Mouse (Mus musculus): ENCODE results near the gene Dmd.

GRCm38 (mm10) chrX:84878125-84878524 is 1929.5 kb downstream of the Dmd start:
- no peak for TF ChIP-seq CTCF (IDR thresholded peaks at IDR 0.05; ENCODE audit: borderline replicate concordance, extremely low read depth, insufficient read depth, insufficient read length)
- no peak for TF ChIP-seq POLR2A (IDR thresholded peaks at IDR 0.05; ENCODE audit: borderline replicate concordance, extremely low read depth, insufficient read depth, insufficient read length, poor library complexity, severe bottlenecking)
